Mouse (Mus musculus) ES-E14 (cell line): ENCODE results near the gene Dpm1.

Experiments
- CHD2 ChIP-seq: IDR thresholded peaks from 2 replicates; pipeline ENCODE4 v1.6.1; 2014; ENCODE audit warnings: mild to moderate bottlenecking, low read depth, low read length, inconsistent platforms
- HCFC1 ChIP-seq: IDR thresholded peaks from 2 replicates; pipeline ENCODE4 v1.6.1; 2012; ENCODE audit warnings: low read length, inconsistent platforms, borderline replicate concordance; ENCODE audit not compliant: insufficient read depth

DNA sequence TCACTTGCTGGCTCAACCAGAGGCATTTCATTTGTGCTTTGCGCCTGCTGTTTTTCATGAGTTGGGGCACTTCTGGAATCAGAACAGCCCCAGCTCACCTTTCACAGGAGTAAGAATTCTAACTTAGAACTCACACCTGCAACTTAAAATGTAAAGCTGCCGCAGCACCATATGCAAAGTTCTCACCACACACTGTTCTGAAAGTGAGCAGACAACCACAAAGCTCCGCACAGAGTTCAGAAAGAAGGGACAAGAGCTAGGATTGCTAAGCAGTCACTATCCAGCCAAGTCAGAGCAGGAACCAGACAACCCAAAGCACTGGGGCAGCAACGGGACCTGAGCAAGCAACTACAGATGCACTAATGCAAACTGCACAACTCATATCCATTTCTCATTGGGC, 30.9 kb downstream of the Dpm1 start:
- no peak for TF ChIP-seq CHD2
- no peak for TF ChIP-seq HCFC1
